Mouse (Mus musculus): Measurements from ENCODE around the gene Slc12a5.

Slc12a5 gene

GRCm38 (mm10) chr2:164952448-164952847, 8.2 kb upstream of the Slc12a5 start:
- Histone ChIP-seq H3K4me3 (replicated peaks; ENCODE audit: low read length) (peak overlapping the region; percentile 17; the same call in 1 of the 2 replicates), H3K4me1 (replicated peaks; ENCODE audit: low read depth, low read length) (peaks cover 77% of the 10 kb centered on the region), H3K36me3 (ENCODE audit: insufficient read depth, low read length) (no peaks in the 10 kb centered on the region), H3K9me3 (ENCODE audit: low read length) (0 out of 2 replicates have a peak, but pooled peaks cover 3% of the 10 kb centered on the region), H3K27me3 (ENCODE audit: insufficient read depth, low read length) (peaks cover 70% of the 10 kb centered on the region)
- no peak for TF ChIP-seq NANOG (IDR thresholded peaks at IDR 0.05; ENCODE audit: borderline replicate concordance, low read length)
- peak; percentile 51 for TF ChIP-seq CTCF (conservative IDR thresholded peaks at IDR 0.05; ENCODE audit: low read length)

GRCm38 (mm10) chr2:164953224-164953623, 7.4 kb upstream of the Slc12a5 start:
- TF ChIP-seq NANOG (IDR thresholded peaks at IDR 0.05; ENCODE audit: borderline replicate concordance, low read length), result no peak
- no peak for TF ChIP-seq POU5F1 (IDR thresholded peaks at IDR 0.05; ENCODE audit: borderline replicate concordance, low read length)
- TF ChIP-seq CTCF (conservative IDR thresholded peaks at IDR 0.05; ENCODE audit: low read length), result peak; percentile 93
- H3K27me3 ChIP-seq (ENCODE audit: insufficient read depth, low read length), result peaks cover 62% of the 10 kb centered on the region
- no peaks in the 10 kb centered on the region for H3K36me3 ChIP-seq (ENCODE audit: insufficient read depth, low read length)
- peaks cover 78% of the 10 kb centered on the region for H3K4me1 ChIP-seq (replicated peaks; ENCODE audit: low read depth, low read length)
- 0 out of 2 replicates have a peak, but pooled peaks cover 3% of the 10 kb centered on the region for H3K9me3 ChIP-seq (ENCODE audit: low read length)
- H3K4me3 ChIP-seq (replicated peaks; ENCODE audit: low read length), result peak overlapping the region; percentile 17; the same call in 1 of the 2 replicates

DNA sequence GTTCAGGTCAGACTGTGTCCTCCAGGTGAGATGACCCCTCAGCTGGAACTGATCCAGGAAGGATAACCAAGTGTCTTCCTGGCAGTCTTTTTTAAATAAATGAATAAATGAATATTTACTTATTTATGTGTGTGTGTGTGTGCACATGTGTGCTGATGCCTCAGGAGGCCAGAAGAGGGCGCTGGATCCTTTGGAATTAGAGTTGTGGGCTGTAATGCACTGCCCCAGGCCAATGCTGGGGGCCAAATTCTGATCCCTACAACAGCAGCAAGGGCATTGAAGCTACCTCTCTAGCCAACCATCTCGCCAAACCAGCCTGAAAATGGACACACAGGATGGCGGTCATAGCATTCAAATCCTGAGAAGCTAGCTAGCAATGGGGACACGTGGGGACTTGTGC, 4.9 kb upstream of the Slc12a5 start:
- no peaks in the 10 kb centered on the region for H3K36me3 ChIP-seq (ENCODE audit: insufficient read depth, low read length)
- 0 out of 2 replicates have a peak, but pooled peaks cover 3% of the 10 kb centered on the region for H3K9me3 ChIP-seq (ENCODE audit: low read length)
- peaks cover 63% of the 10 kb centered on the region for H3K4me1 ChIP-seq (replicated peaks; ENCODE audit: low read depth, low read length)
- no peak for TF ChIP-seq NANOG (IDR thresholded peaks at IDR 0.05; ENCODE audit: borderline replicate concordance, low read length)
- TF ChIP-seq POU5F1 (IDR thresholded peaks at IDR 0.05; ENCODE audit: borderline replicate concordance, low read length), result no peak
- peak; percentile 54 for TF ChIP-seq CTCF (conservative IDR thresholded peaks at IDR 0.05; ENCODE audit: low read length)
- H3K4me3 ChIP-seq (replicated peaks; ENCODE audit: low read length), result 0 out of 2 replicates have a peak overlapping the region, but pooled peaks have one; percentile 23
- H3K27me3 ChIP-seq (ENCODE audit: insufficient read depth, low read length), result peaks cover 43% of the 10 kb centered on the region

DNA sequence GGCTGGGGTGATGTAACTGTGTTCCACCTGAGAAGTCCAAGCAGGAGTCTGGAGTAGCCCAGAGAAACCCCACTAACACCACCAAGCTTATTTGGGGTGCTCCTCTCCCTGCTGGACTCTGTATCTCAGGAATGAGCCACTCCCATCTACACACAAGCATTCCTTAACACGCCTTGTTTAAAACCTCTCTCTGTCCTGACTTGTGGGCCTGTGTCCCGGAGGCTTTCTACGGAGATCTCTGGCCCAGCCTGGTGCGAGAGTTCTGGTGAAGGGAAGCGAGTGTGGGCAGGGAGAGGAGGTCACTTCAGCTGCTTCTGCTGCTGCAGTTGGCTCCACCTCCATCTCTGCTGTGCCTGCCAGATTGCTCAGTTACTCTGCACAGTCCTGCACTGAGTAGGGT, 4.4 kb upstream of the Slc12a5 start:
- TF ChIP-seq NANOG (IDR thresholded peaks at IDR 0.05; ENCODE audit: borderline replicate concordance, low read length), result no peak
- Histone ChIP-seq H3K27me3 (ENCODE audit: insufficient read depth, low read length) (peaks cover 38% of the 10 kb centered on the region), H3K4me1 (replicated peaks; ENCODE audit: low read depth, low read length) (peaks cover 61% of the 10 kb centered on the region), H3K9me3 (ENCODE audit: low read length) (0 out of 2 replicates have a peak, but pooled peaks cover 3% of the 10 kb centered on the region), H3K4me3 (replicated peaks; ENCODE audit: low read length) (peak overlapping the region; percentile 23; the same call in 1 of the 2 replicates), H3K36me3 (ENCODE audit: insufficient read depth, low read length) (no peaks in the 10 kb centered on the region)

GRCm38 (mm10) chr2:164957548-164958315, 2.9 kb upstream of the Slc12a5 start:
- Histone ChIP-seq H3K4me3 (replicated peaks; ENCODE audit: low read length) (0 out of 2 replicates have a peak overlapping the region, but pooled peaks have one; percentile 11), H3K4me1 (replicated peaks; ENCODE audit: low read depth, low read length) (peaks cover 55% of the 10 kb centered on the region), H3K9me3 (ENCODE audit: low read length) (0 out of 2 replicates have a peak, but pooled peaks cover 3% of the 10 kb centered on the region), H3K27me3 (ENCODE audit: insufficient read depth, low read length) (peaks cover 27% of the 10 kb centered on the region), H3K36me3 (ENCODE audit: insufficient read depth, low read length) (no peaks in the 10 kb centered on the region)
- TF ChIP-seq CTCF (conservative IDR thresholded peaks at IDR 0.05; ENCODE audit: low read length) (peak; percentile 88), NANOG (IDR thresholded peaks at IDR 0.05; ENCODE audit: borderline replicate concordance, low read length) (peak; percentile 83), POU5F1 (IDR thresholded peaks at IDR 0.05; ENCODE audit: borderline replicate concordance, low read length) (no peak)

GRCm38 (mm10) chr2:164961506-164962182, 1.0 kb downstream of the Slc12a5 start:
- Histone ChIP-seq H3K36me3 (ENCODE audit: insufficient read depth, low read length) (no peaks in the 10 kb centered on the region), H3K9me3 (ENCODE audit: low read length) (no peaks in the 10 kb centered on the region), H3K27me3 (ENCODE audit: insufficient read depth, low read length) (peaks cover 24% of the 10 kb centered on the region), H3K4me1 (replicated peaks; ENCODE audit: low read depth, low read length) (peaks cover 41% of the 10 kb centered on the region), H3K4me3 (replicated peaks; ENCODE audit: low read length) (peak overlapping the region; percentile 79)
- no peak for TF ChIP-seq NANOG (IDR thresholded peaks at IDR 0.05; ENCODE audit: borderline replicate concordance, low read length)
- peak; percentile 47 for TF ChIP-seq CTCF (conservative IDR thresholded peaks at IDR 0.05; ENCODE audit: low read length)
- TF ChIP-seq POU5F1 (IDR thresholded peaks at IDR 0.05; ENCODE audit: borderline replicate concordance, low read length), result no peak

DNA sequence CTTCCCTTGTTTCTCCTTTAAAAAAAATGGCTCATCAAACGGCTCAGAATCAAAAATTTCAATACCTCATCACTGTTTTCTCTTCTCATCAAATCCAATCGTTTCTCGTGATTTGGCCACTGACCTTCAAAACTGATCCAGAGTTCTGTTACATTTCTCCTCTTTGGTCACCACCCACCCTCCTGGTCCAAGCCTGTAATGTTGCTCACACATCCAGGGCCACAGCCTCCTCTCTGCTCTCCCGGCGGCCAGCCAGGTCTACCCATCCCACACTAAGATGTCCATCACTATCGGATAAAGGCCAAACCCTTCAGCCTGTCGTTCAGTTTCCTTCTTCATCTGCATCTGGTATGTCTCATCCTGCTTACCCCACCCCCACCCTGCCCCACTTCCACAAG, 1.6 kb downstream of the Slc12a5 start:
- no peaks in the 10 kb centered on the region for H3K36me3 ChIP-seq (ENCODE audit: insufficient read depth, low read length)
- no peak overlapping the region for H3K4me3 ChIP-seq (replicated peaks; ENCODE audit: low read length)
- peaks cover 29% of the 10 kb centered on the region for H3K27me3 ChIP-seq (ENCODE audit: insufficient read depth, low read length)
- H3K4me1 ChIP-seq (replicated peaks; ENCODE audit: low read depth, low read length), result peaks cover 37% of the 10 kb centered on the region
- H3K9me3 ChIP-seq (ENCODE audit: low read length), result no peaks in the 10 kb centered on the region; the same call in 1 of the 2 replicates
- TF ChIP-seq POU5F1 (IDR thresholded peaks at IDR 0.05; ENCODE audit: borderline replicate concordance, low read length) (no peak), CTCF (conservative IDR thresholded peaks at IDR 0.05; ENCODE audit: low read length) (no peak), NANOG (IDR thresholded peaks at IDR 0.05; ENCODE audit: borderline replicate concordance, low read length) (no peak)

- H3K4me1 ChIP-seq (replicated peaks; ENCODE audit: low read depth, low read length), result peaks cover 37% of the 10 kb centered on the region
- no peaks in the 10 kb centered on the region; the same call in 1 of the 2 replicates for H3K9me3 ChIP-seq (ENCODE audit: low read length)
- no peak overlapping the region for H3K4me3 ChIP-seq (replicated peaks; ENCODE audit: low read length)
- peaks cover 47% of the 10 kb centered on the region for H3K27me3 ChIP-seq (ENCODE audit: insufficient read depth, low read length)
- H3K36me3 ChIP-seq (ENCODE audit: insufficient read depth, low read length), result no peaks in the 10 kb centered on the region
- no peak for TF ChIP-seq NANOG (IDR thresholded peaks at IDR 0.05; ENCODE audit: borderline replicate concordance, low read length)
Measured at GRCm38 (mm10) chr2:164964242-164964894, 3.8 kb downstream of the Slc12a5 start.

All from E14TG2a.4 (cell line).